Mouse (Mus musculus): ENCODE data around the gene Spata1. TPM values are rescaled to one million over a fixed set of nuclear protein-coding genes. Genes with fewer than 3 reads are reported as not detected.

Gene Spata1
- polyA plus RNA-seq, 1 experiment from 2014 or later = 7.9 TPM

GRCm38 (mm10) chr3:146419992-146420537 is 79.5 kb downstream of the Spata1 start:
- Histone ChIP-seq H3K4me3 (replicated peaks) (no peak overlapping the region), H3K4me2 (no peak overlapping the region), H3K9me3 (no peaks in the 10 kb centered on the region), H3K36me3 (peaks cover 45% of the 10 kb centered on the region), H3K4me1 (replicated peaks) (0 out of 2 replicates have a peak, but pooled peaks cover 3% of the 10 kb centered on the region), H3K9ac (replicated peaks) (no peak overlapping the region), H3K27ac (no peak overlapping the region), H3K27me3 (no peaks in the 10 kb centered on the region)
- 94% methylated on average over 15 of the region's 15 CpGs for WGBS
- ATAC-seq (ENCODE audit: insufficient number of reproducible peaks, insufficient read depth, low FRiP score, low TSS enrichment, low read depth) = no peak

- Histone ChIP-seq H3K4me3 (replicated peaks) (no peak overlapping the region), H3K9ac (replicated peaks) (no peak overlapping the region), H3K27ac (no peak overlapping the region), H3K27me3 (no peaks in the 10 kb centered on the region), H3K9me3 (no peaks in the 10 kb centered on the region), H3K36me3 (peaks cover 45% of the 10 kb centered on the region), H3K4me2 (no peak overlapping the region), H3K4me1 (replicated peaks) (0 out of 2 replicates have a peak, but pooled peaks cover 3% of the 10 kb centered on the region)
- no peak for ATAC-seq (ENCODE audit: insufficient number of reproducible peaks, insufficient read depth, low FRiP score, low TSS enrichment, low read depth)
- 93% methylated on average over 9 of the region's 9 CpGs for WGBS
Observed at GRCm38 (mm10) chr3:146419534-146419933, 80.0 kb downstream of the Spata1 start.

GRCm38 (mm10) chr3:146418901-146419300 is 80.7 kb downstream of the Spata1 start:
- Histone ChIP-seq H3K4me2 (no peak overlapping the region), H3K27me3 (no peaks in the 10 kb centered on the region), H3K4me3 (replicated peaks) (no peak overlapping the region), H3K9ac (replicated peaks) (no peak overlapping the region), H3K9me3 (no peaks in the 10 kb centered on the region), H3K4me1 (replicated peaks) (no peaks in the 10 kb centered on the region), H3K27ac (no peak overlapping the region), H3K36me3 (peaks cover 45% of the 10 kb centered on the region)
- no peak for ATAC-seq (ENCODE audit: insufficient number of reproducible peaks, insufficient read depth, low FRiP score, low TSS enrichment, low read depth)
- WGBS = 90% methylated on average over 7 of the region's 7 CpGs

GRCm38 (mm10) chr3:146417873-146418272 is 81.7 kb downstream of the Spata1 start:
- Histone ChIP-seq H3K9me3 (no peaks in the 10 kb centered on the region), H3K4me1 (replicated peaks) (no peaks in the 10 kb centered on the region), H3K36me3 (peaks cover 38% of the 10 kb centered on the region), H3K4me2 (no peak overlapping the region), H3K9ac (replicated peaks) (no peak overlapping the region), H3K4me3 (replicated peaks) (no peak overlapping the region), H3K27ac (no peak overlapping the region), H3K27me3 (no peaks in the 10 kb centered on the region)
- ATAC-seq (ENCODE audit: insufficient number of reproducible peaks, insufficient read depth, low FRiP score, low TSS enrichment, low read depth) = no peak
- WGBS = 95% methylated on average over 8 of the region's 8 CpGs

- no peaks in the 10 kb centered on the region for H3K27me3 ChIP-seq
- no peak overlapping the region for H3K9ac ChIP-seq (replicated peaks)
- H3K4me3 ChIP-seq (replicated peaks) = no peak overlapping the region
- no peak for ATAC-seq (ENCODE audit: insufficient number of reproducible peaks, insufficient read depth, low FRiP score, low TSS enrichment, low read depth)
- 93% methylated on average over 12 of the region's 12 CpGs for WGBS
- no peak overlapping the region for H3K27ac ChIP-seq
- H3K4me2 ChIP-seq = no peak overlapping the region
- H3K4me1 ChIP-seq (replicated peaks) = peaks cover 3% of the 10 kb centered on the region; the same call in 1 of the 2 replicates
- no peaks in the 10 kb centered on the region for H3K9me3 ChIP-seq
- peaks cover 22% of the 10 kb centered on the region for H3K36me3 ChIP-seq
Observed at GRCm38 (mm10) chr3:146414555-146414954, 85.0 kb downstream of the Spata1 start.

DNA sequence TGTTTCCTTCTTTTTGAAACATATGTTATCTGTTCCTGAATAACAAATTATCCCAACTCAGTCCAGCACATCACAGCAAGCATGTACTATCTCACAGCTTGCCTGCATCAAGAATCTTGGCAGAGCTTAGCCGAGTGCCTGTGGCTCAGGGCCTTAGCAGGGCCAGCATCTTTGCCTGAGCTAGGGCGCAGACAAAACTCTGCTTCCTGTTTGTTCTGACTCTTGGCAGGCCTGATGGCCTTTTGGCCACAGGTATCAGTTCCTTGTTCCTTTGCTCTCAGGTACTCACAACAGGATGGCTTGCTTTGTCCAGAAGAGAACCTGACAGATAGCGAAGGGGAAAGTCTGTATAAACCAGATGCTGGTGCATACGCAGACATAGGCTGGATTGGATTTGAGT is 85.6 kb downstream of the Spata1 start:
- 88% methylated on average over 4 of the region's 4 CpGs for WGBS

DNA sequence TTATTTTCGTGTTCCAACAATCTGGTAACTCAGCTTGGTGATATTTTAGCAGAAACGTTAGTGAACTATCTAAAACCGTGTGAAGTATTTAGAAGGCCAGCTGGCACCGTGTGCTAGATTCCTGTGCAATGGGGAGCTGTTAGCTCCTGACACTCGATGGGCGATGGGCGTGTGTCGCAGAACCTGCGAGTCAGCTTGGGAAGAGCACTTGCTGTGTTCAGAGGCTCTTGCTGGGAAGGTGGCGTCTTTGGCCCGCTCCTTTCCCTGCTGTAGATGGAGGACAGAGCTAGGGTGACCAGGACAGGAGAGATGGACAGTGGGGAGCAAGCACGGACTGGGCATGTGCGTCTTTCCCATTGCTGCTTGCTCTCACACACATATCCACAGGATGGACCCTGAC is 86.5 kb downstream of the Spata1 start:
- H3K9me3 ChIP-seq = no peaks in the 10 kb centered on the region
- H3K4me3 ChIP-seq (replicated peaks) = no peak overlapping the region
- no peak overlapping the region for H3K9ac ChIP-seq (replicated peaks)
- no peak overlapping the region for H3K4me2 ChIP-seq
- peaks cover 3% of the 10 kb centered on the region; the same call in 1 of the 2 replicates for H3K4me1 ChIP-seq (replicated peaks)
- H3K27me3 ChIP-seq = no peaks in the 10 kb centered on the region
- ATAC-seq (ENCODE audit: insufficient number of reproducible peaks, insufficient read depth, low FRiP score, low TSS enrichment, low read depth) = no peak
- 91% methylated on average over 13 of the region's 13 CpGs for WGBS
- no peak overlapping the region for H3K27ac ChIP-seq
- H3K36me3 ChIP-seq = peaks cover 9% of the 10 kb centered on the region; the same call in 1 of the 2 replicates

More for the DNA sequence above, 85.6 kb downstream of the Spata1 start:
- no peak for ATAC-seq (ENCODE audit: insufficient number of reproducible peaks, insufficient read depth, low FRiP score, low TSS enrichment, low read depth)
- peaks cover 3% of the 10 kb centered on the region; the same call in 1 of the 2 replicates for H3K4me1 ChIP-seq (replicated peaks)
- no peak overlapping the region for H3K27ac ChIP-seq
- H3K4me2 ChIP-seq = no peak overlapping the region
- no peaks in the 10 kb centered on the region for H3K9me3 ChIP-seq
- no peaks in the 10 kb centered on the region for H3K27me3 ChIP-seq
- H3K36me3 ChIP-seq = peaks cover 16% of the 10 kb centered on the region
- H3K9ac ChIP-seq (replicated peaks) = no peak overlapping the region
- no peak overlapping the region for H3K4me3 ChIP-seq (replicated peaks)

GRCm38 (mm10) chr3:146412480-146412879 is 87.1 kb downstream of the Spata1 start:
- Histone ChIP-seq H3K36me3 (0 out of 2 replicates have a peak, but pooled peaks cover 4% of the 10 kb centered on the region), H3K4me3 (replicated peaks) (no peak overlapping the region)
- WGBS = 80% methylated on average over 7 of the region's 7 CpGs

GRCm38 (mm10) chr3:146412008-146412407 is 87.5 kb downstream of the Spata1 start:
- H3K4me3 ChIP-seq (replicated peaks) = no peak overlapping the region
- no peak overlapping the region for H3K27ac ChIP-seq
- H3K4me2 ChIP-seq = no peak overlapping the region
- no peaks in the 10 kb centered on the region for H3K27me3 ChIP-seq
- no peaks in the 10 kb centered on the region for H3K9me3 ChIP-seq
- no peak overlapping the region for H3K9ac ChIP-seq (replicated peaks)
- H3K36me3 ChIP-seq = no peaks in the 10 kb centered on the region
- ATAC-seq (ENCODE audit: insufficient number of reproducible peaks, insufficient read depth, low FRiP score, low TSS enrichment, low read depth) = no peak
- WGBS = 83% methylated on average over 2 of the region's 2 CpGs
- peaks cover 4% of the 10 kb centered on the region for H3K4me1 ChIP-seq (replicated peaks)

More at GRCm38 (mm10) chr3:146412480-146412879, 87.1 kb downstream of the Spata1 start:
- no peak for ATAC-seq (ENCODE audit: insufficient number of reproducible peaks, insufficient read depth, low FRiP score, low TSS enrichment, low read depth)
- Histone ChIP-seq H3K27ac (no peak overlapping the region), H3K9ac (replicated peaks) (no peak overlapping the region), H3K27me3 (no peaks in the 10 kb centered on the region), H3K4me2 (no peak overlapping the region), H3K9me3 (no peaks in the 10 kb centered on the region), H3K4me1 (replicated peaks) (peaks cover 3% of the 10 kb centered on the region; the same call in 1 of the 2 replicates)

- Histone ChIP-seq H3K4me3 (replicated peaks) (no peak overlapping the region), H3K36me3 (no peaks in the 10 kb centered on the region), H3K9me3 (no peaks in the 10 kb centered on the region), H3K4me2 (no peak overlapping the region), H3K4me1 (replicated peaks) (peaks cover 22% of the 10 kb centered on the region), H3K27ac (no peak overlapping the region), H3K27me3 (no peaks in the 10 kb centered on the region), H3K9ac (replicated peaks) (no peak overlapping the region)
- ATAC-seq (ENCODE audit: insufficient number of reproducible peaks, insufficient read depth, low FRiP score, low TSS enrichment, low read depth) = no peak
- 86% methylated on average over 7 of the region's 7 CpGs for WGBS
Observed at GRCm38 (mm10) chr3:146410114-146410513, 89.4 kb downstream of the Spata1 start.
